8 mouse cellular contexts compared by ENCODE assay signal in genomic region chr17:26620786-26621766, GRCm38 (mm10). TPM values are rescaled to one million over a fixed set of nuclear protein-coding genes. Genes with fewer than 3 reads are reported as not detected.
DNase-seq lines count a peak whose midpoint lies in the region; ATAC-seq and TF ChIP-seq lines count a peak whose summit lies in the region.

No protein-coding gene starts in this region.

- peak; percentile 45; the same call in 1 of the 2 replicates for ATAC-seq in limb, embryonic 13.5 days (ENCODE audit: low FRiP score, low read depth)
- ATAC-seq in lung, embryonic 16.5 days (ENCODE audit: low read depth) = peak; percentile 75

- H3K9ac ChIP-seq in limb, embryonic 13.5 days = no peak overlapping the region
- H3K9ac ChIP-seq in lung, embryonic 16.5 days (ENCODE audit: low read length) = 0 out of 2 replicates have a peak overlapping the region, but pooled peaks have one; percentile 17

- H3K4me1 ChIP-seq in limb, embryonic 13.5 days = 0 out of 2 replicates have a peak, but pooled peaks cover 5% of the 10 kb centered on the region
- no peaks in the 10 kb centered on the region for H3K4me1 ChIP-seq in limb, embryonic 10.5 days
- peaks cover 5% of the 10 kb centered on the region for H3K4me1 ChIP-seq in embryonic fibroblast, embryonic 13.5 days (ENCODE audit: control insufficient read depth, insufficient read depth, low read length)
- peaks cover 15% of the 10 kb centered on the region for H3K4me1 ChIP-seq in lung, embryonic 16.5 days (replicated peaks; ENCODE audit: control insufficient read depth, insufficient read depth, low read length)

- TF ChIP-seq CTCF in embryonic fibroblast, embryonic 13.5 days (IDR thresholded peaks at IDR 0.05; ENCODE audit: borderline replicate concordance, insufficient read depth, low read length) = no peak

- no peak for TF ChIP-seq POLR2A in embryonic fibroblast, embryonic 13.5 days (IDR thresholded peaks at IDR 0.05; ENCODE audit: low read depth, low read length)

- no peaks in the 10 kb centered on the region for H3K27me3 ChIP-seq in limb, embryonic 13.5 days
- H3K27me3 ChIP-seq in limb, embryonic 10.5 days (ENCODE audit: low read depth, poor library complexity, severe bottlenecking) = no peaks in the 10 kb centered on the region
- H3K27me3 ChIP-seq in lung, embryonic 16.5 days (ENCODE audit: control insufficient read depth, insufficient read depth, low read depth, low read length) = no peaks in the 10 kb centered on the region

- H3K9me3 ChIP-seq in limb, embryonic 13.5 days = no peaks in the 10 kb centered on the region
- no peaks in the 10 kb centered on the region for H3K9me3 ChIP-seq in limb, embryonic 10.5 days (replicated peaks)
- H3K9me3 ChIP-seq in lung, embryonic 16.5 days (ENCODE audit: control insufficient read depth, low read length) = no peaks in the 10 kb centered on the region

- no peak overlapping the region for H3K4me2 ChIP-seq in limb, embryonic 13.5 days (replicated peaks)
- no peak overlapping the region for H3K4me2 ChIP-seq in lung, embryonic 16.5 days (ENCODE audit: low read depth, low read length)

- H3K36me3 ChIP-seq in limb, embryonic 13.5 days = peaks cover 82% of the 10 kb centered on the region
- peaks cover 90% of the 10 kb centered on the region for H3K36me3 ChIP-seq in limb, embryonic 10.5 days
- peaks cover 11% of the 10 kb centered on the region for H3K36me3 ChIP-seq in lung, embryonic 16.5 days (ENCODE audit: control insufficient read depth, insufficient read depth, low read length)

- no peak for DNase-seq in limb, embryonic 10.5 days (ENCODE audit: low spot score)
- DNase-seq in adrenal gland, adult 8-10 months = peak; percentile 74
- DNase-seq in heart, postnatal 4 days = peak; percentile 71
- no peak for DNase-seq in embryo, embryonic 10.5 days (ENCODE audit: low spot score)
- no peak for DNase-seq in retina, postnatal 1 day

- 81% methylated on average over 17 of the region's 17 CpGs for WGBS in limb, embryonic 13.5 days
- WGBS in limb, embryonic 10.5 days = 93% methylated on average over 17 of the region's 17 CpGs
- 69% methylated on average over 17 of the region's 17 CpGs for WGBS in lung, embryonic 16.5 days

- H3K4me3 ChIP-seq in limb, embryonic 13.5 days = no peak overlapping the region
- no peak overlapping the region for H3K4me3 ChIP-seq in limb, embryonic 10.5 days
- H3K4me3 ChIP-seq in embryonic fibroblast, embryonic 13.5 days (ENCODE audit: insufficient read depth, low read length) = no peak overlapping the region
- no peak overlapping the region for H3K4me3 ChIP-seq in lung, embryonic 16.5 days (ENCODE audit: low read length)

- peak overlapping the region; percentile 34; the same call in 1 of the 2 replicates for H3K27ac ChIP-seq in limb, embryonic 13.5 days
- H3K27ac ChIP-seq in limb, embryonic 10.5 days = no peak overlapping the region
- peak overlapping the region; percentile 16 for H3K27ac ChIP-seq in embryonic fibroblast, embryonic 13.5 days (ENCODE audit: insufficient read depth, low read length)
- H3K27ac ChIP-seq in lung, embryonic 16.5 days (ENCODE audit: low read length) = peak overlapping the region; percentile 77

RNA-seq across cellular contexts. Expression of gene Atp6v0e, which starts 42.0 kb away (rescaled TPM):
- polyA plus RNA-seq in limb, embryonic 13.5 days (2015; fragmentation: Nextera tagmentation; extraction: Ambion mirVana) = 161 and 174 TPM in 2 replicates
- polyA plus RNA-seq in limb, embryonic 10.5 days (2016; fragmentation: Nextera tagmentation; extraction: Ambion mirVana) = 104 and 107 TPM in 2 replicates
- total RNA-seq in adrenal gland, adult 8-10 months (2022) = 100 to 1,000 TPM; 183 to 265 (median 234) TPM
- polyA plus RNA-seq in embryonic fibroblast, embryonic 13.5 days (2011; ENCODE audit: insufficient read length, low read depth, missing spikeins) = 174 and 192 TPM in 2 replicates
- 10 to 100 TPM; 85.3 to 85.5 TPM for total RNA-seq in heart, postnatal 4 days (2021)
- 186 and 203 TPM in 2 replicates for polyA plus RNA-seq in lung, embryonic 16.5 days (2015; fragmentation: Nextera tagmentation; extraction: Ambion mirVana)

RNA-seq across cellular contexts. Expression of gene Dusp1, which starts 59.1 kb away (rescaled TPM):
- polyA plus RNA-seq in limb, embryonic 13.5 days (2015; fragmentation: Nextera tagmentation; extraction: Ambion mirVana) = 17.5 and 18.9 TPM in 2 replicates
- 23.5 and 26.1 TPM in 2 replicates for polyA plus RNA-seq in limb, embryonic 10.5 days (2016; fragmentation: Nextera tagmentation; extraction: Ambion mirVana)
- total RNA-seq in adrenal gland, adult 8-10 months (2022) = 10 to 100 TPM; 41.3 to 67.9 (median 53.3) TPM
- 36.3 and 60.1 TPM in 2 replicates for polyA plus RNA-seq in embryonic fibroblast, embryonic 13.5 days (2011; ENCODE audit: insufficient read length, low read depth, missing spikeins)
- 10 to 100 TPM; 66.9 to 69.5 TPM for total RNA-seq in heart, postnatal 4 days (2021)
- 25.2 and 28.4 TPM in 2 replicates for polyA plus RNA-seq in lung, embryonic 16.5 days (2015; fragmentation: Nextera tagmentation; extraction: Ambion mirVana)

RNA-seq across cellular contexts. Expression of gene Ergic1, which starts 59.8 kb away (rescaled TPM):
- 122 and 126 TPM in 2 replicates for polyA plus RNA-seq in limb, embryonic 13.5 days (2015; fragmentation: Nextera tagmentation; extraction: Ambion mirVana)
- polyA plus RNA-seq in limb, embryonic 10.5 days (2016; fragmentation: Nextera tagmentation; extraction: Ambion mirVana) = 114 and 121 TPM in 2 replicates
- 100 to 1,000 TPM; 142 to 218 (median 163) TPM for total RNA-seq in adrenal gland, adult 8-10 months (2022)
- polyA plus RNA-seq in embryonic fibroblast, embryonic 13.5 days (2011; ENCODE audit: insufficient read length, low read depth, missing spikeins) = 376 and 420 TPM in 2 replicates
- total RNA-seq in heart, postnatal 4 days (2021) = 100 to 1,000 TPM; 109 to 115 TPM
- polyA plus RNA-seq in lung, embryonic 16.5 days (2015; fragmentation: Nextera tagmentation; extraction: Ambion mirVana) = 84.3 and 94.6 TPM in 2 replicates

Comparison
In these comparisons a context has a peak if more than half of its experiments do, and no peak if none do; other contexts are left out.
1. DNase-seq: peak in adrenal gland, adult 8-10 months (single experiment) and heart, postnatal 4 days (single experiment); none in limb, embryonic 10.5 days (single experiment), embryo, embryonic 10.5 days (single experiment) and retina, postnatal 1 day (single experiment).